Mouse (Mus musculus): ENCODE measurements around the gene Elp1. TPM values are rescaled to one million over a fixed set of nuclear protein-coding genes. Genes with fewer than 3 reads are reported as not detected.

Elp1 gene
- polyA plus RNA-seq, 1 experiment = 4.6 TPM

- no peak for TF ChIP-seq GATA1 (IDR thresholded peaks at IDR 0.05; ENCODE audit: low read length)
Observed at GRCm38 (mm10) chr4:56740611-56741010, 61.5 kb downstream of the Elp1 start.

- TF ChIP-seq GATA1 (IDR thresholded peaks at IDR 0.05; ENCODE audit: low read length) = no peak
Observed at GRCm38 (mm10) chr4:56740020-56740485, 62.1 kb downstream of the Elp1 start, which contains the start of gene Gm26657. Gm26657 (plus strand) TSS chr4:56740070.

- no peak for TF ChIP-seq GATA1 (IDR thresholded peaks at IDR 0.05; ENCODE audit: low read length)
Observed at GRCm38 (mm10) chr4:56725839-56726238, 76.3 kb downstream of the Elp1 start.

GRCm38 (mm10) chr4:56723237-56723636 is 78.9 kb downstream of the Elp1 start:
- TF ChIP-seq GATA1 (IDR thresholded peaks at IDR 0.05; ENCODE audit: low read length) = no peak

GRCm38 (mm10) chr4:56722346-56722745 is 79.8 kb downstream of the Elp1 start:
- no peak for TF ChIP-seq GATA1 (IDR thresholded peaks at IDR 0.05; ENCODE audit: low read length)

- TF ChIP-seq GATA1 (IDR thresholded peaks at IDR 0.05; ENCODE audit: low read length) = no peak
Observed at GRCm38 (mm10) chr4:56721469-56721868, 80.7 kb downstream of the Elp1 start.

GRCm38 (mm10) chr4:56720403-56720802 is 81.7 kb downstream of the Elp1 start:
- TF ChIP-seq GATA1 (IDR thresholded peaks at IDR 0.05; ENCODE audit: low read length) = no peak

- TF ChIP-seq GATA1 (IDR thresholded peaks at IDR 0.05; ENCODE audit: low read length) = no peak
Observed at GRCm38 (mm10) chr4:56719456-56719855, 82.7 kb downstream of the Elp1 start.

GRCm38 (mm10) chr4:56718573-56719442 is 83.3 kb downstream of the Elp1 start:
- no peak for TF ChIP-seq GATA1 (IDR thresholded peaks at IDR 0.05; ENCODE audit: low read length)

- no peak for TF ChIP-seq GATA1 (IDR thresholded peaks at IDR 0.05; ENCODE audit: low read length)
Observed at GRCm38 (mm10) chr4:56717932-56718331, 84.2 kb downstream of the Elp1 start.

GRCm38 (mm10) chr4:56716801-56717200 is 85.3 kb downstream of the Elp1 start:
- no peak for TF ChIP-seq GATA1 (IDR thresholded peaks at IDR 0.05; ENCODE audit: low read length)

- TF ChIP-seq GATA1 (IDR thresholded peaks at IDR 0.05; ENCODE audit: low read length) = no peak
Observed at GRCm38 (mm10) chr4:56713155-56713554, 89.0 kb downstream of the Elp1 start.

GRCm38 (mm10) chr4:56702234-56702633 is 99.9 kb downstream of the Elp1 start:
- no peak for TF ChIP-seq GATA1 (IDR thresholded peaks at IDR 0.05; ENCODE audit: low read length)

Other genes with a start within 250 kb of the Elp1 start
- not detected in 2 replicates for gene Gm26657, start 62.3 kb downstream of the Elp1 start, polyA plus RNA-seq (2012)
- 0.05 and 0.06 TPM in 2 replicates for gene Actl7b, start 60.9 kb downstream of the Elp1 start, polyA plus RNA-seq (2012)
- gene Actl7a, start 58.9 kb downstream of the Elp1 start, polyA plus RNA-seq (2012) = not detected in 2 replicates
- gene Fam206a, start within 50 bp of the Elp1 start, polyA plus RNA-seq (2012) = 7.5 and 8.4 TPM in 2 replicates
- gene Ctnnal1, start 62.9 kb upstream of the Elp1 start, polyA plus RNA-seq (2012) = 7.2 and 10.0 TPM in 2 replicates
- gene Tmem245, start 145.1 kb upstream of the Elp1 start, polyA plus RNA-seq (2012) = 0.75 and 0.92 TPM in 2 replicates
- not detected in 2 replicates for gene Frrs1l, start 188.1 kb upstream of the Elp1 start, polyA plus RNA-seq (2012)

All from G1E-ER4 (cell line).